Mouse (Mus musculus): ENCODE data around the gene Gabrd. TPM values are rescaled to one million over a fixed set of nuclear protein-coding genes. Genes with fewer than 3 reads are reported as not detected.
"Not testable (repeated sequence)": the region's sequence is repeated elsewhere in the genome, so short reads cannot be mapped to it uniquely, and the experiment has no call there.

The Gabrd gene
- 0.19 and 0.36 TPM in 2 replicates for polyA plus RNA-seq (2015; fragmentation: Nextera tagmentation; extraction: Ambion mirVana)

DNA sequence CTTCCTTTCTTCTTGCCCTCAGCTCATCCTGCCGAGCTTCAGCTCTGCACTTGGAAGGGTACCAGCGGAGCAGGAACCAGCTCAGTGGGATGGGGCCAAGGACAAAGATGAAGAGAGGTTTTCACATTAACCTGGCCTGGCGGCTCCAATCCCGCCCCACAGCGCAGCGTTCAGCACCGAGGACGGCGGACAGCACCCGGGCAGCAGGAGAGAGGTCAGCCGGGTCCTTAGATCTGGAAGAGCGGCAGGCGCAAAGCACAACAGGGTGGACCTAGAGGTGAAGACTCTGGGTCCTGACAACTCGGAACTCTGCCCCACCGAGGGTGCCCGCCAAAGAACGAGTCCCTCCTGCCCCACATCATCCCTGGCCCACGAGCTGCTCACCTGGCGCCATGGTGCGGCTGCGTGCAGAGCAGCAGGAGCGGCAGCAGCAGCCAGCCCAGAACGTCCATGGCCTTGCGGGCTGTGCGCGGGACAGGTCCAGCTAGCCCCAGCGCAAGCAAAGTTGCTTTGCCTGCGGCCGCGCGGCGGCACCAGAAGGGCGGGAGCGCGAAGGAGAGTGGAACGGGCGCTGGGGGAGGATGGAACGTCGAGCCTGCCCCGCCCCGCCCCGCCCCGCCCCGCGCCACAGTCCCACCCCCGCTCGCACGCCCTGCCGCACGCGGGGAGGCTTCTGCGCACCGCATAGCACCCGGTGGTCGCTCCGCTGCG is at the start of gene Gabrd:
TSS of gene Gabrd (minus strand) at position 602 of the 711 bp plus-strand sequence.
- Histone ChIP-seq H3K36me3 (no peaks in the 10 kb centered on the region), H3K4me1 (peaks cover 9% of the 10 kb centered on the region), H3K4me2 (peak within 1 kb of the TSS; percentile 90), H3K27ac (no peak within 1 kb of the TSS), H3K9ac (no peak within 1 kb of the TSS), H3K4me3 (peak within 1 kb of the TSS; percentile 38), H3K9me3 (no peaks in the 10 kb centered on the region), H3K27me3 (peaks cover 52% of the 10 kb centered on the region)
- ATAC-seq (ENCODE audit: insufficient number of reproducible peaks, low FRiP score, low TSS enrichment, low read depth) = no peak
- under 1% methylated on average over 55 of the region's 57 CpGs for WGBS

DNA sequence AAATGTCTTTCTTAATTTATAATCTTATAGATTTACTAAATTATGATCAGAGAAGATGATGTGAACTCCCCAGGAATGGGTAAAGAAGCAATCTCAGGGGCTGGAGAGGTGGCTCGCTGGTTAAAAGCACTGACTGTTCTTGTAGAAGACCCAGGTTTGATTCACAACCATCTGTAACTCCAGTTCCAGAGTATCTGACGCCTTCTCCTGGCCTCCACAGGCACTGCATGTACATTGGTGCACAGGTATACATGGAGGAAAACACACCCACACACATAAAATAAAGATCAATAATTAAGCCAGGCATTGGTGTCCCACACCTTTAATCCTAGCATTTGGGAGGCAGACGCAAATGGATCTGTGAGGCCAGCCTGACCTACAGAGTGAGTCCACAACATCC is 44.9 kb upstream of the Gabrd start:
- no peak overlapping the region for H3K9ac ChIP-seq
- H3K27me3 ChIP-seq = no peaks in the 10 kb centered on the region
- no peaks in the 10 kb centered on the region for H3K4me1 ChIP-seq
- no peaks in the 10 kb centered on the region for H3K36me3 ChIP-seq
- H3K9me3 ChIP-seq = no peaks in the 10 kb centered on the region
- H3K27ac ChIP-seq = no peak overlapping the region
- H3K4me2 ChIP-seq = no peak overlapping the region
- WGBS = 67% methylated on average over 3 of the region's 3 CpGs
- H3K4me3 ChIP-seq = no peak overlapping the region
- ATAC-seq (ENCODE audit: insufficient number of reproducible peaks, low FRiP score, low TSS enrichment, low read depth) = no peak

DNA sequence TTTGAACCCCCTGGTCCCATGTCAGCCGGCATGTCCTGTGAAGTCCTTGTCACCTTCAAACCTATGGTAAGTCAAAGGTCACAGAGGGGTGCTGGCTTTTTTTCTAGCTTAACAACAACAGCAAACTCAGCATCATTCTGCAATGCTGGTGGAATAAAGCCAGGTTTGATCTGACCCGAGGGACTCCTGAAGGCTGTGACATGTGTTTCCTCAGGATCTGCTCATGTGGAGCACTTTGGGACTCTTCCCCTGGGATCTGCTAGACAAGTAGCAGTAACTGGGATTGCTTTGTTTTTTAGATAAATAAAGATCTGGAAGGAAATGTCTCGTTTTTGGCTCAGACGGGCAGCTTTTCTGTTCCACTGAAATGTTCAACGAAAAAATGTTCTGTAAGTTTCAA is 36.1 kb upstream of the Gabrd start:
- 72% methylated on average over 5 of the region's 5 CpGs for WGBS
- Histone ChIP-seq H3K4me1 (no peaks in the 10 kb centered on the region), H3K36me3 (no peaks in the 10 kb centered on the region), H3K4me3 (no peak overlapping the region), H3K27ac (no peak overlapping the region), H3K9ac (no peak overlapping the region), H3K27me3 (no peaks in the 10 kb centered on the region), H3K4me2 (no peak overlapping the region), H3K9me3 (no peaks in the 10 kb centered on the region)
- ATAC-seq (ENCODE audit: insufficient number of reproducible peaks, low FRiP score, low TSS enrichment, low read depth) = no peak

DNA sequence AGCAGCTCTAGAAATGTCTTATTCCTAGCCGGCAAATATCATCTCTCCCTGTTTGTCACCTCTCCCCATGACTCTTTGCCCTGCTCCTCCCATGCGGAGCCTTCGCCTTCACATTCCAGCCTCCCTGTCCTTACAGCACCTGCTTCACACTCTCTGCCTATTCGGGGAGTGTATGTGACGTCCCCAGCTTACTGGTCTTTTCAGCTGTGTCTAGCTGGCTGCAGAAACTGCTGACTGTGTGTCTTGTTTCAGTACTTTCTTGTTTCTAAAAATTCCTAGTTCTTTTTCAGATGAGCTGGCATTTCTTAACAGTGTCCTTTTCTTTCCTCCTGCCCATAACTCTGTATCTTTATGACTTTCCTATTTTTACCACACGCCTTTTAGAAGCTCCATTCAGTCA is 34.4 kb upstream of the Gabrd start:
- Histone ChIP-seq H3K4me3 (no peak overlapping the region), H3K4me1 (no peaks in the 10 kb centered on the region; the same call in 1 of the 2 replicates), H3K36me3 (no peaks in the 10 kb centered on the region), H3K27me3 (no peaks in the 10 kb centered on the region), H3K9ac (no peak overlapping the region), H3K4me2 (no peak overlapping the region), H3K27ac (no peak overlapping the region), H3K9me3 (no peaks in the 10 kb centered on the region)
- no peak for ATAC-seq (ENCODE audit: insufficient number of reproducible peaks, low FRiP score, low TSS enrichment, low read depth)
- 84% methylated on average over 6 of the region's 6 CpGs for WGBS

DNA sequence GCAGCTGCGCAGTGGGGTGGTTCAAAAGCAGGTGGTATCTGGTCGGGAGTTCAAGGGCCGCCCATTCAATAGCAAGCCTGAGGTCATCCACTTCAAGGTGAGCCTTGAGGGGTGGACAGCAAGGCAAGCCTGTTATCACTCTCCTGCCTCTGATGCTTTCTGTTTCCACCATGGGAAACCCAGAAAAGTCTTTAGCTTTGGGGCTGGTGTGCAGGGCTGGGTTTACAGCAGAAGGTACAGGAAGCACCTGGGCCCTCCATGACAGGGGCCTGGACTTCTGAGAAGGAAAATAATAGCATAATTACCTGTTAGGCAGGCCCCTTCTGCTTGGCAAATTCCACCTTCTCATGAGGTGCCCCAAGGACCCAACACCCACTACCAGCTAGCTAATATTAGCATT is 31.3 kb upstream of the Gabrd start:
- Histone ChIP-seq H3K4me3 (no peak overlapping the region), H3K9ac (no peak overlapping the region), H3K4me2 (no peak overlapping the region), H3K27me3 (no peaks in the 10 kb centered on the region), H3K4me1 (no peaks in the 10 kb centered on the region; the same call in 1 of the 2 replicates), H3K36me3 (no peaks in the 10 kb centered on the region), H3K27ac (no peak overlapping the region), H3K9me3 (no peaks in the 10 kb centered on the region)
- ATAC-seq (ENCODE audit: insufficient number of reproducible peaks, low FRiP score, low TSS enrichment, low read depth) = no peak
- 86% methylated on average over 3 of the region's 3 CpGs for WGBS

DNA sequence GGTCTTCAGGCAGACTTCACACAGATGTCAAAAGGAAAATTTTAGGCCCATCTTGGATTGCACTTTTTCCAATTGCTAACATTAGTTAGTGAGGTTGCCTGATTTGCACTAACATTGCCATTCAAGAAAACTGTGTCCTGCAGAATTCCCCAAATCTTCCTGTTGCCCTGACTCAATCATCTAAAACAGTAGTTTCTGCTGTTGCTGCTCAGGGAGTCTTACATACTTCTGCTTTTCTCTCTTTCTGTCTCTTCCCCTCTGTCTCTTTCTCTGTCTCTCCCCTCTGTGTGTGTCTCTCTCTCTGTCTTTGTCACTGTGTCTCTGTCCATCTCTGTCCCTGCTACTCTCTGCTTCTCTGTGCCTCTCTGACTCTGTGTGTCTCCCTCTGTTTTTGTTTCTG is 30.5 kb upstream of the Gabrd start:
- H3K4me2 ChIP-seq = no peak overlapping the region

DNA sequence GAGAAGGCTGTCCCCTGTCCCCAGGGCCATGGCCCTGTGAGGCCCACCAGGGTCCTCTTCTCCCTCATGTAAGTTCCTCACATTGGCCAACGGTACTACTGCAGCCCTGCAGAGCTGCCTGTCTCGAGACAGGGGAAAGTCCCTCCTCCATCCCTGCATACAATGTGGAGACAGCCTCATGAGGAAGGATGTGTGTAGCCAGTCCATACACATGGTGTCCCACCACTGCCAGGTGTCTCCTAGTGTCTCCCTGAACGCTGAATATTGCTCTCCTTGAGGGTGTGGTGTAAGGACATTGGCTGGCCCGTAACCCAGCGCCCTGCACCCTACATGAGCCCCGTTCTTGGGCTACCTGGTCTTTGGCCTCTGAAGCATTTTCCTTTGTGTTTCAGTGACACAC is 28.4 kb upstream of the Gabrd start:
- Histone ChIP-seq H3K36me3 (no peaks in the 10 kb centered on the region), H3K9ac (no peak overlapping the region), H3K27ac (no peak overlapping the region), H3K4me3 (no peak overlapping the region), H3K4me2 (no peak overlapping the region), H3K4me1 (no peaks in the 10 kb centered on the region; the same call in 1 of the 2 replicates), H3K9me3 (no peaks in the 10 kb centered on the region), H3K27me3 (no peaks in the 10 kb centered on the region)
- ATAC-seq (ENCODE audit: insufficient number of reproducible peaks, low FRiP score, low TSS enrichment, low read depth) = no peak
- WGBS = 77% methylated on average over 6 of the region's 6 CpGs

More for the DNA sequence above, 30.5 kb upstream of the Gabrd start:
- Histone ChIP-seq H3K4me1 (no peaks in the 10 kb centered on the region; the same call in 1 of the 2 replicates), H3K4me3 (no peak overlapping the region), H3K27me3 (no peaks in the 10 kb centered on the region), H3K27ac (no peak overlapping the region), H3K36me3 (no peaks in the 10 kb centered on the region), H3K9ac (no peak overlapping the region), H3K9me3 (no peaks in the 10 kb centered on the region)
- no peak for ATAC-seq (ENCODE audit: insufficient number of reproducible peaks, low FRiP score, low TSS enrichment, low read depth)

DNA sequence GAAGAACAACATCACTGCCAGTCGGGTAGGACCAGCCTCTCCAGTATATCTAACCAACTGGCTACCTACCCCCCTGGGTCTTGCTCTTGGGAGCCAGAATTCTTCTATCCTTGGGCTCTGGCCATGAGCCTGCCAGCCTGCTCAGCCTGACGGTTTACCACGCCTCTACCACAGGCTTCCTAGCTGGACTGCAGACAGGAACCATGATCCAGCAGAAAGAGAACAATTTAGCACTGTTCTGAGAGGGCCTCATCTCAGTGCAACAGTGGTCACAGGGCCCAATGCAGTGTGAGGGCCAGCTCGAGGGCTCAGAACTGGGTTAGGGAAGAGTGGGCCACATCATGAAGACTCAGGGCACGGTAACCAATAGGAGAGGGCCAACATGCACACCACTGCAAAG is 26.1 kb upstream of the Gabrd start:
- H3K9me3 ChIP-seq = no peaks in the 10 kb centered on the region
- 0 out of 2 replicates have a peak, but pooled peaks have one; percentile 32 for ATAC-seq (ENCODE audit: insufficient number of reproducible peaks, low FRiP score, low TSS enrichment, low read depth)
- no peak overlapping the region for H3K27ac ChIP-seq
- H3K4me1 ChIP-seq = no peaks in the 10 kb centered on the region; the same call in 1 of the 2 replicates
- H3K9ac ChIP-seq = no peak overlapping the region
- H3K36me3 ChIP-seq = peaks cover 17% of the 10 kb centered on the region; the same call in 1 of the 2 replicates
- H3K27me3 ChIP-seq = no peaks in the 10 kb centered on the region
- H3K4me2 ChIP-seq = no peak overlapping the region
- WGBS = 82% methylated on average over 5 of the region's 5 CpGs
- no peak overlapping the region for H3K4me3 ChIP-seq

DNA sequence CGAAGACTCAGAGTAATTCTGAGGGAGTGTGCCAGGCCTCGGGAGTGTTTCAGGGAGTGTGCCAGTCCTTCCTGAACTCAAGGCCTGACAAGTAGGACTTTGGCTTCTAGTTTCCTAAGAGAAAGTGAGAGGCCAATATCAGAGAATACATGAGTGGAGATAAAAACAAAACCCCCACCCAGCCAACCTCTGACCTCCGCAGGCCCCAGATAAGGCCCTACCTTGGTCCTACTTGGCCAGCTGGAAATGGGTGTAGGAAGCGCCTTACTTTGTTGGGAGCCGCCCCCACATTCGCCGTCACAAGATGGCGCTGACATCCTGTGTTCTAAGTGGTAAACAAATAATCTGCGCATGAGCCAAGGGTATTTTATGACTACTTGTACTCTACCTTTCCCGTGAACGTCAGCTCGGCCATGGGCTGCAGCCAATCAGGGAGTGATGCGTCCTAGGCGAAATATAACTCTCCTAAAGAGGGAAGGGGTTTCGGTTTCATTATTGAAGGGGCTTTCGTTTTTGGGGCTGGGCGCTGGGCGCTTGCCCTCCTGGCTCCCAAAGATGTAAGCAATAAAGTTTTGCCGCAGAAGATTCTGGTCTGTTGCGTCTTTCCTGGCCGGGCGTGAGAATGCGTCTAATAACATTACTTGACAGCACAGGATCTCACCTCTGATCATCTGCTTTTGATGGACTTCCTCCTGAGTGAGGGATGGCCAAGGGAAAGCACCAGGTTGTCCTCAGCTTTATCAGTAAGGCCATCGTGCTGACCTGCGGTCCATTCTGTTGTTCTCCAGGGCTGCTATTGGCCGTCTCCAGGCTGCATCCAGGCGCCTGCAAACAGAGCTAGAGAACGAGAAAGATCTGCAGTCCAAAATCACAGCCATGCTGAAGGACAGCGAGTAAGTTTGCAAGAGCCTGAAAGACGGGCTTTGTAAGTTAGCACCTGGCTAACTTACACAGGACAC is 23.8 kb upstream of the Gabrd start:
- H3K4me3 ChIP-seq; H3K4me2 ChIP-seq; H3K4me1 ChIP-seq; H3K9me3 ChIP-seq; H3K27me3 ChIP-seq; H3K27ac ChIP-seq; ATAC-seq (ENCODE audit: insufficient number of reproducible peaks, low FRiP score, low TSS enrichment, low read depth); H3K9ac ChIP-seq: not testable (repeated sequence)
- peaks cover 17% of the 10 kb centered on the region; the same call in 1 of the 2 replicates for H3K36me3 ChIP-seq
- 78% methylated on average over 22 of the region's 30 CpGs for WGBS

DNA sequence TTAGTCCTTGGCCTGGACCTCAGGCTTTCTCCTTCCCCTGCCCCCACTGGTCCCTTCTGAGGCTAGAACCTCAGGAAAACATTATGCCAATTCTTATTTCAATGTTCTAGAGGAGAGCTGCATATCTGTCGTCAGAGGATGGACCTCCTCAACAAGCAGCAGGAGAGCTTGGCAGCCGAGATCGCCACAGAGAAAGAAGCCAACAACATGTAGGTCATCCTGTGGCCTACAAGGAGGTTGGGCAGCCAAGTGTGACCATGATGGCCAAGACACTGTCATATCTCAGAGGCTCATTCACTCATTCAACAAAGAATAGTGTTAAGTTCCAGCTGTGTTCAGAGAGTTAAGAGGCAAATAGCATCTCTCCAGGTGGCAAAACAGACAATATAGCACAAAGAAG is 22.2 kb upstream of the Gabrd start:
- Histone ChIP-seq H3K4me1 (no peaks in the 10 kb centered on the region), H3K27ac (no peak overlapping the region), H3K9me3 (no peaks in the 10 kb centered on the region), H3K4me2 (no peak overlapping the region), H3K4me3 (no peak overlapping the region), H3K9ac (no peak overlapping the region), H3K36me3 (peaks cover 17% of the 10 kb centered on the region; the same call in 1 of the 2 replicates), H3K27me3 (no peaks in the 10 kb centered on the region)
- 92% methylated on average over 3 of the region's 3 CpGs for WGBS
- ATAC-seq (ENCODE audit: insufficient number of reproducible peaks, low FRiP score, low TSS enrichment, low read depth) = no peak

DNA sequence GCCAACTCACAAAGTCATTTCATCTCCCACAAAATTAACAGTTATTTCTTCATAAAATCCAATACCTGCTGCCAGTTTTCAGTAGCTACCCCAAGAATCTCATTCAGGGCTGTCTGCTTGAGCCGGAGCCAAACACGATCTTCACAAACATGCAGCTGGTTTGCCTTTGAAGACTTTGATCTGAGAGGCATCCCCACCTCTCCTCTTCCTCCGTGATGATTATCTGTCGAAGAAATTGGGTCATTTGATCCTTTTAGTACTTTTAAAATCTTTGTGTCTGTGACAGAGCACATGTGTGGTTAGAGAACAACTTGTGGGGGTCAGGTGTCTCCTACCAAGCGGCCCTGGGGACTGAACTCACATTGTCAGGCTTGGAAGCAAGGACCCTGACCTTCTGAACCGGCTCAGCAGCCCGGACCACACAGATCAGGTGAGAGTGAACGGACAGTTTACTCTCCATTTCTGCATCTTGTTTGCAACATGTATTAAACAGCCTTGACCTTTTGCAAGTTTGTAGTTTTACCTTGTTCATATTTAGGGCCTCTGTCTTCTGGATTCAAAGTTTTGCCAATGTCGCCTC is 16.8 kb upstream of the Gabrd start:
- Histone ChIP-seq H3K27me3 (no peaks in the 10 kb centered on the region), H3K9me3 (no peaks in the 10 kb centered on the region), H3K9ac (no peak overlapping the region), H3K36me3 (0 out of 2 replicates have a peak, but pooled peaks cover 5% of the 10 kb centered on the region), H3K4me1 (no peaks in the 10 kb centered on the region), H3K4me3 (no peak overlapping the region), H3K27ac (no peak overlapping the region), H3K4me2 (no peak overlapping the region)
- no peak for ATAC-seq (ENCODE audit: insufficient number of reproducible peaks, low FRiP score, low TSS enrichment, low read depth)
- WGBS = 67% methylated on average over 9 of the region's 9 CpGs

All from limb, embryonic 15.5 days (tissue).